Mouse (Mus musculus) liver, embryonic 11.5 days (tissue): ENCODE data around the gene Pigl. TPM values are rescaled to one million over a fixed set of nuclear protein-coding genes. Genes with fewer than 3 reads are reported as not detected.
A peak's percentile ranks its signal among the peaks of the same experiment; 100 is the strongest.

ENCODE experiments used
- ATAC-seq: fragments of 200-750 bp; cut with Nextera tagmentation; replicated peaks from 2 replicates; pipeline ENCODE4 v1.8.0; 2017; ENCODE audit warnings: moderate number of reproducible peaks, mild to moderate bottlenecking, moderate TSS enrichment, moderate library complexity; ENCODE audit not compliant: low FRiP score
- DNase-seq: peaks from one replicate; pipeline ENCODE4 v3.0.0-alpha.2; 2017; ENCODE audit warnings: low spot score
- H3K27ac ChIP-seq: fragments of 300-500 bp; sonication (generic); 2 replicates; pipeline ENCODE4 v1.5.1; 2014; ENCODE audit warnings: mild to moderate bottlenecking, low read depth, low read length, control low read depth
- H3K27me3 ChIP-seq: fragments of 300-500 bp; sonication (generic); replicated peaks from 2 replicates; pipeline ENCODE4 v1.6.1; 2014; ENCODE audit warnings: low read length, mixed read lengths; ENCODE audit not compliant: control insufficient read depth, insufficient read depth
- H3K36me3 ChIP-seq: fragments of 300-500 bp; sonication (generic); 2 replicates; pipeline ENCODE4 v1.6.1; 2014; ENCODE audit warnings: mild to moderate bottlenecking, low read length, moderate library complexity, mixed read lengths; ENCODE audit not compliant: control insufficient read depth, insufficient read depth
- H3K4me1 ChIP-seq: fragments of 300-500 bp; sonication (generic); replicated peaks from 2 replicates; pipeline ENCODE4 v1.6.1; 2014; ENCODE audit warnings: low read length, mixed read lengths; ENCODE audit not compliant: control insufficient read depth, insufficient read depth
- H3K4me2 ChIP-seq: fragments of 300-500 bp; sonication (generic); 2 replicates; pipeline ENCODE4 v1.6.1; 2014; ENCODE audit warnings: mild to moderate bottlenecking, control low read depth, moderate library complexity
- H3K4me3 ChIP-seq: fragments of 300-500 bp; sonication (generic); 2 replicates; pipeline ENCODE4 v1.5.1; 2014; ENCODE audit warnings: low read depth, low read length, control low read depth
- H3K9ac ChIP-seq: fragments of 300-500 bp; sonication (generic); 2 replicates; pipeline ENCODE4 v1.6.1; 2014; ENCODE audit warnings: low read depth, low read length, control low read depth
- H3K9me3 ChIP-seq: fragments of 300-500 bp; sonication (generic); 2 replicates; pipeline ENCODE4 v1.6.1; 2016; ENCODE audit warnings: low read length, inconsistent platforms, mixed read lengths; ENCODE audit not compliant: control insufficient read depth
- WGBS: fragments of 180-500 bp; shearing (Covaris S2); extraction: QIAGEN DNeasy Blood & Tissue Kit; methylation state at CpG from one replicate; pipeline ENCODE4 v1.1.7; 2014; 5-methylcytosine and 5-hydroxymethylcytosine counted together
- polyA plus RNA-seq: library from polyadenylated mRNA; unstranded; fragments of >200 nt; fragmentation: Nextera tagmentation; extraction: Ambion mirVana; gene quantifications from 2 replicates; pipeline ENCODE4 v1.2.1, GENCODE M21; 2014

Pigl gene
- polyA plus RNA-seq, result 15.3 and 15.7 TPM in 2 replicates

DNA sequence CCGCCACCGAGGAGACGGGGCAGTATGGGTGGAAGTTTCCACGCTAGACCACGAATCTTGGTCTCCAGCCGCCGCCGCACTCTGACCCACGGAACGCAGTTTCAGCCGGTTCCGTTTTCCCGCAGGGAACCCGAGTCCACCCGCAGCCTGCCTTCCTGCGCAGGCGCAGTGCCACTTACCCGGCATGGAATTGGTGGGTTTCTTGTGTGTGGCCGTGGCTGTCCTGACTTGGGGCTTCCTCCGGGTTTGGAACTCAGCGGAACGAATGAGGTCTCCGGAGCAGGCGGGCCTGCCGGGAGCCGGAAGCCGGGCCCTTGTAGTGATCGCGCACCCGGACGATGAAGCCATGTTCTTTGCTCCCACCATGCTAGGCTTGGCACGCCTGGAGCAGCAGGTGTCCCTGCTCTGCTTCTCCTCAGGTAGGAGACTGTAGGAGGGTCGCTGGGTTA is at the start of gene Pigl, which contains the start of gene Ncor1:
Gene Pigl (plus strand): TSS at position 185 of the 449 bp plus-strand sequence.
Gene Ncor1 (minus strand): TSS at position 266 of the 449 bp plus-strand sequence.
- peak within 1 kb of the TSS; percentile 77 for H3K4me2 ChIP-seq
- H3K9me3 ChIP-seq, result no peaks in the 10 kb centered on the region
- peaks cover 13% of the 10 kb centered on the region; the same call in 1 of the 2 replicates for H3K4me1 ChIP-seq
- H3K27me3 ChIP-seq, result no peaks in the 10 kb centered on the region
- WGBS, result 0% methylated on average over 33 of the region's 33 CpGs
- peak within 1 kb of the TSS; percentile 98 for H3K27ac ChIP-seq
- DNase-seq, result peak; percentile 85
- no peaks in the 10 kb centered on the region for H3K36me3 ChIP-seq
- H3K9ac ChIP-seq, result peak within 1 kb of the TSS; percentile 100
- peak; percentile 63 for ATAC-seq
- peak within 1 kb of the TSS; percentile 97 for H3K4me3 ChIP-seq

DNA sequence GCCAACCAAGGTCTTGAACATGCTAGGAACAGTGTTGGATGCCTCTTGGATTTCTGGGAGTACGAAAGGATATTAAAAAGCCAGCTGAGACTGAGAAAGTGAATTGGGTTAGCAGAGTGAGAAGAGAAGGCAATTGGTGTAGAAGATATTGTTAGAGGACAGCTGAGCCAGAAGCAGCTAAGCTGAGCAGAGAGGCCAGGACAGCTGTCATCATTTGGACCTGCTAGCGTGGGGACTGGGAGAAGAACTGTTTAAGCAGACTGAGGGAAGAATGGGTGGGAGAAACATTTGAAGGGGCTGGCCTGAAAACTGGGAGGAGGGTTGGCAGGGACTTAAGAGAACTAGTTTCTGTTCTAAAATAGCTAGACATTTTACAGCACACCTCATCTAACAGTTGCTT is 49.4 kb upstream of the Pigl start:
- Histone ChIP-seq H3K9me3 (no peaks in the 10 kb centered on the region), H3K4me1 (no peaks in the 10 kb centered on the region), H3K36me3 (peaks cover 10% of the 10 kb centered on the region), H3K27me3 (no peaks in the 10 kb centered on the region), H3K4me2 (no peak overlapping the region), H3K27ac (no peak overlapping the region), H3K9ac (no peak overlapping the region), H3K4me3 (no peak overlapping the region)
- ATAC-seq (no peak), DNase-seq (no peak)
- 94% methylated on average over 2 of the region's 2 CpGs for WGBS

DNA sequence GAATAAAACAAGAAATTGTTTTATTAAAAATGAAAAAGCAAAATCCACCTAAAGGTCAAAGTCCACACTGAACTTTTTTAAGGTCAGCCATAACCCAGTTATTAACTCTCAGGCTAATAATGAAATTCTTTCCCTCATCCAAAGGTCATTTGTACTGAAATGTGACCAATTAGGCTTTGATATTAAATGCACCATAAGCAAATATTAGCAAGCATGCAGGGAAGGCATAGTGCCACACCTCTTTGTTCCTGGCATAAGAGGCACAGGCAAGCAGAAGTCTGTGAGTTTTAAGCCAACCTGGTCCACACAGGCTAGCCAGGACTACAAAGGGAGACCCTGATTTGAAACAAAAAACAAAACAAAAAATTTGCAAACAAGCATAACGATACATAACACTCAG is 48.6 kb upstream of the Pigl start:
- ATAC-seq, result no peak

DNA sequence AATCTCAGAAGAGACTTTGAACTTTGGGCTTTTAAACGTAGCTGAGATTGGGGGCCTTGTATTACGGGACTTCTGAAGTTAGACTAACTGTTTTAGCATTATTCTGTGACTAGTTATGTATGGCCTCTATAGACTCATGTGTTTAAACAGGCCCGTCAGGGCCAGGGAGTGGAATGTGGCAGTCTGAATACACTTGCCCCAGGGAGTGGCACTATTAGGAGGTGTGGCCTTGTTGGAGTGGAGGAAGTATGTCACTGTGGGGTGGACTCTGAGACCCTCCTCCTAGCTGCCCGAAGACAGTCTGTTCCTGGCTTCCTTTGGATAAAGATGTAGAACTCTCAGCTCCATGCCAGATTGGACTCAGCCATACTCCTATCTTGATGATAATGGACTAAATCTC is 43.2 kb upstream of the Pigl start:
- no peak overlapping the region for H3K4me3 ChIP-seq
- H3K27ac ChIP-seq, result no peak overlapping the region
- peaks cover 21% of the 10 kb centered on the region; the same call in 1 of the 2 replicates for H3K36me3 ChIP-seq
- H3K4me2 ChIP-seq, result no peak overlapping the region
- DNase-seq (no peak), ATAC-seq (no peak)
- no peaks in the 10 kb centered on the region for H3K9me3 ChIP-seq
- no peak overlapping the region for H3K9ac ChIP-seq
- WGBS, result 93% methylated on average over 4 of the region's 4 CpGs
- H3K4me1 ChIP-seq, result no peaks in the 10 kb centered on the region
- H3K27me3 ChIP-seq, result no peaks in the 10 kb centered on the region

More for the DNA sequence above, 48.6 kb upstream of the Pigl start:
- Histone ChIP-seq H3K4me1 (no peaks in the 10 kb centered on the region), H3K36me3 (peaks cover 15% of the 10 kb centered on the region), H3K4me2 (no peak overlapping the region), H3K9ac (no peak overlapping the region), H3K9me3 (no peaks in the 10 kb centered on the region), H3K27ac (no peak overlapping the region), H3K4me3 (no peak overlapping the region), H3K27me3 (no peaks in the 10 kb centered on the region)
- WGBS, result 93% methylated on average over 1 of the region's 1 CpGs
- no peak for DNase-seq

DNA sequence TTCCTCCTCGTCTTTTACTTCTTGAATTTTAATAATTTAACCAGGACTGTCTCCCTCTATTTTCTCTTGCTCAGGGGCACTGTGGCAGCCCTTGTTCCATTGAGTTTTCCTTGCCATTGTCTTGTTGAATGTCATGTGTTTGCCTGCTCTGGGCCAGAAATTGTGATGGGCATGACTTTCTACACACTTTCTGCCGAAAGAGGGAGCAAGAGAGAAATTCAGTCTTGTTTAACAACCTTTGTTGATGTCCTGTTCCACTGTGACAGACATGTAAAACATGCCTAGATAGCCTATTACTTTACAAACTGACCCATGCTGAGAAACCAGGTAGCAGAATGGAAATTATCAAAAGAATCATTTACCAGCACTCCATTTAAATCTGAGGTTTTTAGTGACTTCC is 33.7 kb upstream of the Pigl start:
- no peak overlapping the region for H3K4me3 ChIP-seq
- H3K9me3 ChIP-seq, result no peaks in the 10 kb centered on the region
- H3K27me3 ChIP-seq, result no peaks in the 10 kb centered on the region
- H3K4me1 ChIP-seq, result no peaks in the 10 kb centered on the region
- H3K9ac ChIP-seq, result no peak overlapping the region
- ATAC-seq, result no peak
- DNase-seq, result no peak
- no peak overlapping the region for H3K27ac ChIP-seq
- no peak overlapping the region for H3K4me2 ChIP-seq
- peaks cover 12% of the 10 kb centered on the region; the same call in 1 of the 2 replicates for H3K36me3 ChIP-seq
- 79% methylated on average over 2 of the region's 2 CpGs for WGBS

DNA sequence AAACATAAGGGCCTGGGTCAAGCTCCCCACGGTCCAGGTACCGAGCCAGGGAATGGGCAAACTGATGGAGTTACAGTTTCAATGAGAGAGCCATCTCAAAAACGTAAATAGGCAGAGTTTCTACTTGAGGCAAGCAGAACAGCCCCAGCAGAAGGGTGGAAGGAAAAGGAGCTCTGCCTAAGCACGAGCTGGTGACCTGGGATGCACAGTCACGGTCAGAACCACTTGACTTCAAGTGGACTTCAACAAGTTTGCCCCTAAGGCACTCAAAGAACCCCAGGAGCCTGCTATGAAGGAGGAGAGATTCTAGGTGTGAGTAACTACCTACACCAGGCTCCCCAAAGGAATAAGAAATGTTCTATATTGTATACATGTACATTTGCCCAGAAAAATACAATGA is 32.0 kb upstream of the Pigl start:
- 90% methylated on average over 5 of the region's 5 CpGs for WGBS
- Histone ChIP-seq H3K4me1 (no peaks in the 10 kb centered on the region), H3K36me3 (peaks cover 14% of the 10 kb centered on the region; the same call in 1 of the 2 replicates), H3K9ac (no peak overlapping the region), H3K9me3 (no peaks in the 10 kb centered on the region), H3K4me3 (no peak overlapping the region), H3K4me2 (no peak overlapping the region), H3K27me3 (no peaks in the 10 kb centered on the region), H3K27ac (no peak overlapping the region)
- DNase-seq (no peak), ATAC-seq (no peak)

DNA sequence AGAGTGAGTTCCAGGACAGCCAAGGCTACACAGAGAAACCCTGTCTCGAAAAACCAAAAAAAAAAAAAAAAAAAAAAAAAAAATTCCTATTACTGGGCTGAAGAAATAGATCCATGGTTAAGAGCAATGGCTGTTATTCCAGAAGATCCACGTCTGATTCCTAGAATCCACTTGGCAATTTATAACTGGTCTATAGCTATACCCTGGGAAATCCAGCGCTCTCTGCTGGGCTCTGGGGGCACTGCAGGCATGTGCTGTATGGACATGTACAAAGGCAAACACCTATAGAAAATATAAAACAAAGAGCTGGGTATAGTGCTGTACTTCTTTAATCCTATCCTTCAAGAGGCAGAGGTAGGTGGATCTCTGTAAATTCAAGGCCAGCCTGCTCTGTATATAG is 31.2 kb upstream of the Pigl start:
- no peak for ATAC-seq
- DNase-seq, result no peak
- Histone ChIP-seq H3K27ac (no peak overlapping the region), H3K4me2 (no peak overlapping the region), H3K27me3 (no peaks in the 10 kb centered on the region), H3K36me3 (peaks cover 14% of the 10 kb centered on the region; the same call in 1 of the 2 replicates), H3K4me1 (no peaks in the 10 kb centered on the region), H3K9me3 (no peaks in the 10 kb centered on the region), H3K9ac (no peak overlapping the region), H3K4me3 (no peak overlapping the region)
- WGBS, result 84% methylated on average over 2 of the region's 3 CpGs

DNA sequence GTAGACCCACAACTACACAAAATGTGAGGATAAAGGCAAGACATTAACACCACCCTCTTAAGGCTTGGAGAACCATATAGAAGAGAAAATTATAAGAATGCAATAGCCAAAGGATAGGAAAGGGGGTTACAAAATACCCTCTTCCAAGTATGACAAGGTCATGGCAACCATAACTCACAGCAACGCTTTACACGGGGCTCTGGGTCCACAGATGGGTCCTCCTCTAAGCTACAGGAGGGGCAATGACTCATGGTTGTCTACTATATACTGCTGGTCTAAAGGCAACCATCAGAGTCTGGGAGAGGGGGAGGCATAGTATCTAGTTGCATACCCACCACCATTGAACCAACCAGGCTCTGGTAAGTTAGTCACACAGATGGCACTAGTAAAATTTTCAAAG is 26.0 kb upstream of the Pigl start:
- H3K4me3 ChIP-seq, result no peak overlapping the region
- no peak overlapping the region for H3K27ac ChIP-seq
- peaks cover 20% of the 10 kb centered on the region for H3K36me3 ChIP-seq
- H3K4me2 ChIP-seq, result no peak overlapping the region
- no peaks in the 10 kb centered on the region for H3K27me3 ChIP-seq
- no peaks in the 10 kb centered on the region for H3K4me1 ChIP-seq
- WGBS, result 95% methylated on average over 2 of the region's 2 CpGs
- DNase-seq (no peak), ATAC-seq (no peak)
- no peaks in the 10 kb centered on the region for H3K9me3 ChIP-seq
- no peak overlapping the region for H3K9ac ChIP-seq

DNA sequence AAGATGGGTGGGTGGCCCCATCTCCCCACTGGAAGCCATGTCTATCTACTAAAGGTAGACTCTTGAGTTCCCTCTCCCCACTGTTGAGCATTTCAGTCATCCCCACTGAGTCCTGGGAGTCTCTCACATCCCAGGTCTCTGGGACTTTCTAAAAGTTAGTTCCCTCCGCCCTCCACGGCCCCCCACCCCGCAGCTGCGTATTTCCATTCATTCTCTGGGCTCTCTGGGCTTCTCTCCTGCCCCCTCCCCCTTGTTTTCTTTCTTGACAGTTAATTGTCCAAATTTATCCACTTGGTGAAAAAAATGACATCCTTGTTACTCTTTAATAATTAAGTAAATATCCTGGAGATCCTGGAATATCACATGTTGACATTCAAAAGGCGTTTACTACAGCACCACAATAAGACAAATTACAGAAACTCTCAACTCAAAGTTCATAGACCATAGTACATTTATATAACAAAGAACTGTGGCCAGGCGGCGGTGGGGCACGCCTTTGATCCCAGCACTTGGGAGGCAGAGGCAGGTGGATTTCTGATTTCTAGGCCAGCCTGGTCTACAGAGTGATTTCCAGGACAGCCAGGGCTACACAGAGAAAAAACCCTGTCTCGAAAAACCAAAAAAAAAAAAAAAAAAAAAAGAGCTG is 17.5 kb upstream of the Pigl start:
- ATAC-seq (no peak), DNase-seq (no peak)
- Histone ChIP-seq H3K9ac (no peak overlapping the region), H3K4me3 (no peak overlapping the region), H3K4me2 (no peak overlapping the region), H3K27ac (no peak overlapping the region), H3K27me3 (no peaks in the 10 kb centered on the region), H3K4me1 (0 out of 2 replicates have a peak, but pooled peaks cover 3% of the 10 kb centered on the region), H3K36me3 (0 out of 2 replicates have a peak, but pooled peaks cover 3% of the 10 kb centered on the region), H3K9me3 (no peaks in the 10 kb centered on the region)
- WGBS, result 88% methylated on average over 9 of the region's 9 CpGs
